Mouse (Mus musculus) left cerebral cortex, postnatal 4 days (tissue): Measurements from ENCODE around the gene Adh5. TPM values are rescaled to one million over a fixed set of nuclear protein-coding genes. Genes with fewer than 3 reads are reported as not detected.
"Not testable (repeated sequence)": the region's sequence is repeated elsewhere in the genome, so short reads cannot be mapped to it uniquely, and the experiment has no call there.

Experiments
- DNase-seq: peaks from one replicate; pipeline ENCODE4 v3.0.0-alpha.2; 2022
- intact Hi-C: fragments of 180-260 bp; cut with DNase I; formaldehyde crosslinking; loops from one replicate; pipeline ENCODE4 v1.15.1; 2025
- total RNA-seq, 2 experiments: library from RNA; stranded (reverse); gene quantifications; 2 replicates each; pipeline ENCODE4 v1.2.3; 2021

The Adh5 gene
- total RNA-seq, 2 experiments from 2014 or later = 120 to 122 TPM

DNA sequence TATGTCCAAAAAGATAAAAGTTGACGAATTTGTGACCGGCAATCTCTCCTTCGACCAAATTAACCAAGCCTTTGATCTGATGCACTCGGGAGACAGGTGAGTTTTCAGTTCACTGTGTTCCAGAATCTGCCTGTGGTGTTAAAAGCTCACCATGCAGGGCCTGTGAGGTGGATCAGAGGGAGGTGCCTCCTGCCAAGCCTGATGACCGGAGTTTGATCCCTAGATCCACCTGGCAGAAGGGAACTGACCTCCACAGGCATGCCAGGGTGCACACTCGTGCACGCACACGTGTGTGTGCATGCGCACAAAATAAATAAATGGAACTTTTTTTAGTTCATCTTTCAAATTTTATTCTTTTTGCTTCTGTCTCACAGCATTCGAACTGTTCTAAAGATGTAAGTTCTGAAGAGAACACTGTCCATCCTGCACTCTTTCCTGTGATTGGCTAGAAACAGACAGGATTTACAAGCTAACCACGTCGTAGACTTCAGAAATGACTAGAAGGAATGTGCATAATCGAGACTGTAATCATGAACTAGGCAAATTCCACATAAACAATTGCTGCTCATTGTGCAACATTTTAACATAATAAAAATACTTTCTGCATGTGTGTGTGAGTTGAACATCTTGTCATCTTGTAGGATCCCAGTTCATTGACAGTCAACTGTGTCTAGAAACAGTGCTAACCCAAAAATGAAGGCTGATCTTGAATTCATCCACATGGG, 12.0 kb downstream of the Adh5 start:
- no peak for DNase-seq
- intact Hi-C loops = no loop called here

DNA sequence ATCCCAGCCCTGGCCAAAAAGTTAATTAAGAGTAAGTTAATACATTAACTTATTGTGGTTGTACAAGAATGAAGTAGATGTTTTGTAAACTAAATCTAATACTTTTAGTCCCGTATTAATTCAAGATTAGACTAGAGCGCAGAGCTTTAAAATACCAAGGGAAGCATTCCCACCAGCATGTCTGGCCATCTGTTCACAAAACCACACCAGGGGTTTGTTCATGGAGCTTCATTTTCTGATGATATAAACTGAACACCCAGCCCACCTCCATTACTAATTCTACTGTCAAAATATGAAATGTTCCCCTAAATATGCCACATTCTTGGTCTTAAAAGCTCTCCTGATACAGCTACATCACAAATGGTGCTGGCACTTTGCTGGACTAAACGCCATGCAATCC, 15.5 kb downstream of the Adh5 start:
- DNase-seq = no peak
- intact Hi-C loops = no loop called here

DNA sequence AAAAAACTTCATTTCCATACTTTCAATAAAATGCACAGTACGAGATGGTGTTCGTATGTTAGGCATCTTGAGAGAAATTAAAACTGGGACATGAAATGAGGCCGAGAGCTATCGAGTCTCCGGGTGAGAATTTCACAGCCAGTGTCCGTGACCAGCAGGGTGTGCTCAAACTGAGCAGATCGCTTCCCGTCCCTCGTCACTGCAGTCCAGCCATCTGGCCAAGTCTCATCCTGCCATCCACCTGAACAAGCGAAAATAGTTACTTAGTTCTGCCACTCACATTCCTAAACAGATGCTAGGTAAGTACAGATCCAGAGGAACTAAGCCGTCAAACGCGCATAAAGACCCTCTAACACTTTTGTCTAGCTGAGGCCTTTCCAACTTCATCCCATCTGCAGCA, 17.4 kb downstream of the Adh5 start:
- intact Hi-C loops = loop anchor here (10.0 kb wide), 1 partner anchor 735 kb away; no protein-coding TSS in a partner anchor
- peak; percentile 24 for DNase-seq

DNA sequence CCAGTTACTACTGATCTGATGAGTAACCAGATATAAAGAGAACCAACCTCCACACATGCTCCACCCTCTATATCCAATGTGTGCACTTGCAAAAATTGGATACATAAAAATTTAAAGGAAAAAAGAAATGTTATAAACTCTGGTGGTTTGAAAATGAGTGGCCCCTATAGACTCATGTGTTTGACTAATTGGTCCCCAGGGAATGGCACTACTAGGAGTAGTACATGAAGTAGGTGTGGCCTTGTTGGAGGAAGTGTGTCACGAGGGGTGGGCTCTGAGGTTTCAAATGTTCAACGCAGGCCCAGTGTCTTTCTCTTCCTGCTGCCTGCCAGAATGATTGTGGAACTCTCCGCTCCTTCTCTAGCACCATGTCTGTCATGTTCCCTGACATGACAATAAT, 18.9 kb downstream of the Adh5 start:
- intact Hi-C loops = loop anchor here (10.0 kb wide), 1 partner anchor 733 kb away; no protein-coding TSS in a partner anchor

DNA sequence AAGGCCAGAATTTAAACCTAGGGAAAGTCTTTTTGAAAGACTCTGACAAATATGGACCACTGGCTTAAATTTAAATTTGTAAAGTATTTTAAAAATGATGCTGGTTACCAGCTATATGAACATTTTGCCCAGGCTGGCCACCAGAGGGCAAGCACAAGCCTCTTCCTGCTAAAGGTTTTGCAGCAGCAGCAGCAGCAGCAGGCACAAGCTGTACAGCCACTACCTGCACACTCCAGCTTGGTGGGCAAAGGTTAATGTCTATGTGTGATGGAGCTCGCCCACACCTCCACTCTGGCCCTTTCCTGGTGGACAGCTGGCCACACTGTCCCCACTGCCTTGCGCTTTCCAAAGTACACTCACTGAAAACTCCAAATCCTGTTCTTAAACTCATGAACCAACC, 20.2 kb downstream of the Adh5 start:
- intact Hi-C loops = loop anchor here (10.0 kb wide), 1 partner anchor 732 kb away; no protein-coding TSS in a partner anchor
- DNase-seq = peak; percentile 29

More for the DNA sequence above, 18.9 kb downstream of the Adh5 start:
- no peak for DNase-seq

DNA sequence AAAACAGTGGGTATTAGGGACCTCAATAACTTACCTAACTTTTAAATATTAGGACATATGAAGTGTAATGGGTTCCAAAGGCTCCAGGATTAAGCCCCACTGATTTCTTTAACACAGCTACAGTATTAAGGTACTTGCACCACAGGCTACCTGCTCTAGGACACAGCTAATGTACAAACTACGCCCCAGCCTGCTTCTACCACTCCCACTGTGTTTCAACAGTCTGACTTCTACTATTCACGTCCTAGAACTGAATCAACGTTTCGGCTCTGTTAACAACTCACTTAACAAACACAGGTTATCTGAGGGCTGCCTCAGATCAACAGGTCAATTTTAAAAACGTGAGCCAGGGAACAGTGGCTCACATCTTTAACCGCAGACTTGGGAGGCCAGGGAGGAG, 20.9 kb downstream of the Adh5 start:
- no peak for DNase-seq
- intact Hi-C loops = loop anchor here (10.0 kb wide), 1 partner anchor 731 kb away; no protein-coding TSS in a partner anchor

DNA sequence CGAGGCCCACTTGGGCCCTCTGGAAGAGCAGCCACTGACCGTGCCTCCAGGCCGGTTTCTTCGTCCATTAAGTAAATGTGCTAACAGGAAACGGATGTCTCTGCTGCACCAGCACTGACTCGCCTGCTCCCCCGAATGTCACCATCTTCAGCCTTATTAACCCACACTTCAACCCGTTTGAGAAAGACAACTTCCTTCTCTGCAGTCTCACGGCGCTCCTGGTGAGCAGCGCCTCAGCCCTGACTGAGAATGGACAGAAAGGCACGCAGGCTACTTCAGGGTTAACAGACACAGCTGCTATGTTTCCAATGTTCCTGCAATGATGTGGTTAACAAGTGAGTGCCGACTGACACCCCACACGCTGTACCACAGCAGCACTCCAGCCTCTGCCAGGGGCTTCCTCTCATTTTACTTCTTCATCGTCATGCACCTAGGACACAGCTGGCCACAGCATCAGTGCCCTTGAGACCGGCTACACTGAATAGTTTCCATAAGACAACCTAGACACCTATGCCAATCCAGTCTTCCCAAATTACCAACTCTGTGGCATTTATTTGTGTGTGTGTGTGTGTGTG, 21.8 kb downstream of the Adh5 start:
- no peak for DNase-seq
- intact Hi-C loops = loop anchor here (10.0 kb wide), 1 partner anchor 730 kb away; no protein-coding TSS in a partner anchor

DNA sequence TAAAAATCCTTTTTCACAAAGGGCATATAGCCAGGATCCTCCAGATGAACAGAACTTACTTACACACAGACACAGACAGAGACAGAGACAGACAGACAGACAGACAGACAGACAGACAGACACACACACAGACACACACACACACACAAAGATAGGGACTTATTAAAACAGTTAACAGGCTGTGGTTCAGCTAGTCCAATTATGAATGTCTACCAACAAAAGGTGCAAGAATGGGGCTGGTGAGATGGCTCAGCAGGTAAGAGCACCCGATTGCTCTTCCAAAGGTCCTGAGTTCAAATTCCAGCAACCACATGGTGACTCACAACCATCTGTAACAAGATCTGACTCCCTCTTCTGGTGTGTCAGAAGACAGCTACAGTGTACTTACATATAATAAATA, 23.8 kb downstream of the Adh5 start:
- DNase-seq = not testable (repeated sequence)
- intact Hi-C loops = loop anchor here (10.0 kb wide), 1 partner anchor 728 kb away; no protein-coding TSS in a partner anchor

DNA sequence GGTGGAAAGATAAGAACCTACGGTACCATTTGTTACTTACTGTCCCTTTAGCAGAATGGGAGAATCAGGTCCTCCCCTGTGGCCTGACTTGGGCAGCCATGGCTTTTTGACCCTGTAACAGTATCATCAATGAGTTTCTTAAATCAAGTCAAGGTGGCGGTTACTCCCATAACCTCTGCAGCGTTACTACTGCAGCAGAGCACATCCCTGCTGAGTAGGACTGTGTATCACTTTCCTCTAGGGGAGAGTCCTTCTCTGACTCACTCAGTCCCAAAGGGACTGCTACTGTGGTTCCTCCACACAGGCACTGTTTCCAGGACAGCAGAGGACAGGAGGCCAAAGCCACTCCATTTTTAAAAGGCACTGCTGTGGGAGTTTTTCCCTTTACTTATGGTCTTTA, 28.2 kb downstream of the Adh5 start:
- DNase-seq = no peak
- intact Hi-C loops = no loop called here

DNA sequence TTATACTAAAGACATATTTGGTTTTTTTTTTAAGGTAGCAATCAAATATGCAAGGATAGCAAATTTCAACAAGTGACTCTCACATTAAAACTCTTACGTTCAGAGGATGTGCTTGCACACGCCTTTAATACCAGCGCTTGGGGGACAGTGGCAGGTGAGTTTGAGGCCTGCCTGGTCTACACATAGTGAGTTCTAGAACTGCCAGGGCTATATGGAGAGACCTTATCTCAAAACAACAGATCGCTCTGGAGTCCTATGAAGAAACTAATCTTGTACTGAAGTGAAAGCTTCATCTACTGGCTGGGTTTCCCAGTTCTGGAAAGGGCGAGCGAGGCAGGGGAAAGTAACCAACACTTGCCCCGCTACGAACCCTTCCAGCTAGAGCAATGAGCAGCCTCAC, 36.6 kb downstream of the Adh5 start:
- DNase-seq = no peak
- intact Hi-C loops = no loop called here

DNA sequence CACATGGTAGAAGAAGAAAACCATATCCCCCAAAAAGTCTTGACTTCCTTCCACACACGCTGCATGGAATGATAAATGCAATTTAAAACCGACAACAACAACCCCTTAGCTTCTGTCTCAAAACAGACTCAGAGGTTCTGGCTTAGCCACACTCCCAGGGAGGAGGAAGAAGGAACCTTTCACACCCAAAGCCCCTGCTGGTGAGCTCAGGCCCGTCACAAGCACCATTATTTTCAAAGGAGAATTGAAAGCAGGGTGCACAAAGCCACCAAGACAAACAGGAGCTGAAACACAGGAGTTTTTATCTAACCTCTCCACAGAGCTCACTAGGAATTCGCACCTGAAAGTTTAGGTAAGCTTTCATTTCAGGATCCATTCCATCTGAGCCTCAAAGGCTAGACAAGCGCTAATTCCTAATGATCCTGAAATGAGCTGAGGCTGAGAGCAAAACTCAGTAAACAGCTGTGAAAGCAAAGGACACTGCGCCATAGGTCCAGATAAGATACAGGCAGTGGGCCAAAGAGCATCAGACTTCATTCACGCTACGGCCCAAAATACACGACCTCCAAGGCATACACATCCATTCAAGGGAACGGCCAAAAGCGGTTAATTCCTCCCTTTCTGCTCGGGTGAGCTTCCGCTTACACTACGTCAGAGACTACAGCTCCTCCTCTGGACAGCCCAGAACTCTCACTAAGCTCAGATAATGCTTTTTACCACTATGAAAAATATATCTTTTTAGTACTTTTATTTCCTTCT, 38.8 kb downstream of the Adh5 start:
- no peak for DNase-seq
- intact Hi-C loops = loop anchor here (10.0 kb wide), 1 partner anchor 263 kb away; the partner anchor contains the start of gene Tspan5

DNA sequence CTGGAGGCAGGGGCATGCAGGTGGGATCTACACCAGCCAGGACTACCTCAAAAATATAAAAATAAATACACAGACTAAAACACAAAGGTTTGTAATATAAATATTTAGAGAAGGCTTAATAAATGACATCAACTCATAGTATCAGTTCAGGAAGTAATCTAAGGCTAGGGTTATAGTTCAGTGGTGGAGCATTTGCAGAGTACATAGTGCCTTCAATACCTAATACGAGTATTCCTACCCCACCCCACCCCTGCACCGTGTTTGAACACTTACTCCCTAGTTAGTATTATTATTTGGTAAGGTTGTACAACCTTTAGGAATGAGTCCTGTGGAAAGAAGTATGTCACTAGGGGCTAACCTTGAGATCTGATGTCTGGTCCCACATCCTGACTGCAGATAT, 40.3 kb downstream of the Adh5 start:
- intact Hi-C loops = loop anchor here (10.0 kb wide), 1 partner anchor 262 kb away; the partner anchor contains the start of gene Tspan5

DNA sequence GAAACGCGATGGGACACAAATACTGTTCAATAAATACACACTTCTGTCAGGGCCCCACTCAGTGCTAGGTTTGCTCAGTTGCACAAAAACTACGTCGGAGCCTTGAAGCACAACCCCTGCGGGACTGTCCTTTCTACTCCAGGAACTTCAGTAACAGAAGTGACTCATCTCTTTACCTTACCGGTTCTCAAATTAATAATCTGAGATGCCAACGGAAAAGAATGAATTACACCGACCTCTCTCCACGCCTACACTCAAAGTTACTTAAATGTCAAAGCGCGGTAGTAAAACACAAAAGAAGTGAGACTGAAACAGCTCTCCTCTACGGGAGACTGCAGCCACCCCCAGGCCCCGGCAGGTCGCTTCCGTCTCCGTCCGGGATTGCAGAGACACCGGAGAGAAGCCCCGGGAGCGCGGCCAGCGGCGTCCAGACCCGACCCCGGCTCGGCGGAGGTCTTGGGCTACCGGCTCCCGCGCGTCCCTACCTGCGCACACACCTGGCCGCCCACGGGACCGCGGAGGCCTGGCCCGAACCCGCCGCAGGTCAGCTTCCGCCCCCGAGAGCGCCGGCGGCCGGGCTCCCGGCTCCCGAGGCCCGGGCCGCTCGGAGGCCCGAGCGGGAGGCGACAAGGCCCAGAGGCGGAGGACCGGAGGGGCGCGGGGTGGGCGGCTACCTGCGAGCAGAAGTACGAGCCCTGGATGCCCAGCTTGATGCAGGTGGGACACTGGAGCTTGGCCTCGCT, 45.9 kb downstream of the Adh5 start:
- DNase-seq = peak; percentile 43
- intact Hi-C loops = loop anchor here (10.0 kb wide), 1 partner anchor 256 kb away; the partner anchor contains the start of gene Tspan5

More for the DNA sequence above, 40.3 kb downstream of the Adh5 start:
- DNase-seq = no peak

DNA sequence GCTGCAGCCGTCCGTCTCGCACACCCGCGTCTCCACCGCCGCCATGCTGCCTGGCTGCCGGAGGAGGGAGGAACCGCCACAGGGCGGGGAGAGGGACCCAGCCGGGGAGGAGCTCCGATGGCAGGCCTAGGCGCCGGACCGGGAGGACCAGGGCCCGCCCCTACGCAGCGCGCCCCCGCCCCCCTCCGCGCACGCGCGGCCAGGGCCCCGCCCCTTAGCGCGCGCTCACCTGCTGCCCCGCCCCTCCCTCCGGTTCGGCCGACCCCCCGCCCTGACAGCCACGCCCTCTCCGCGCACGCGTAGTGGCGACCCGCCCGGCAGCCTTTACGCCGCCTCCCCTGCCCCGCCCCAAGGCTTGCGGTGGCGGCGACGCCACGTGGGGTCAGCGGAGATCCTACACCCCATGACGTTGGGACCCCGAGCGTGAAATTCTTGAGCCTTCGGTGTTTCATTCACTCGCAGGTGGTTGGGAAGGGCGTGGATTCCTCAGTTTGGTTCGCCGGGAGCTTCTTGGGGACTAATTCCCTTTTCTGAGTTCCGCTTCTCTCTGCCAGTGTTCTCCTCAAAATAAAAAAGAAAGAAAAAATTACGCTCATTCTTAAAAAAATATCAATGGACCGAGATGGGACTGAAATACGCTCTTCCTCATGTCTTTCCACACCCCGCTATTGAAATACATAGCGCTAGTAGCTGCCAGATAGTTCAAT, 46.6 kb downstream of the Adh5 start, which contains the start of gene Metap1:
Gene Metap1, minus strand, starts transcription at position 189 of the 707 bp plus-strand sequence.
- DNase-seq = peak; percentile 97
- intact Hi-C loops = loop anchor here (10.0 kb wide), 1 partner anchor 255 kb away; the partner anchor contains the start of gene Tspan5

DNA sequence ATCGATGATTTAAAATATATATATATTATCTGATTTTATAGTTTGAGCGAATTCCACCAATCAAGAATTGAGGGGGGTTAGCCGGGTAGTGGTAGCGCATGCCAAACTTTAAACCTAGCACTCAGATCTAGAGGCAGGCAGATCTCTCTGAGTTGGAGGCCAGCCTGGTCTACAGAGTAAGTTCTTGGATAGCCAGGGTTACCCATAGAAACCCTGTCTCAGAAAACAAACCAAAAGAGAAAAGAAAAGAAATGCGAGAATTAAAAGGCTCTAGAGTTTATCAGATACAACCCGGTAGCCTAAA, 47.1 kb downstream of the Adh5 start:
- no peak for DNase-seq
- intact Hi-C loops = no loop called here

DNA sequence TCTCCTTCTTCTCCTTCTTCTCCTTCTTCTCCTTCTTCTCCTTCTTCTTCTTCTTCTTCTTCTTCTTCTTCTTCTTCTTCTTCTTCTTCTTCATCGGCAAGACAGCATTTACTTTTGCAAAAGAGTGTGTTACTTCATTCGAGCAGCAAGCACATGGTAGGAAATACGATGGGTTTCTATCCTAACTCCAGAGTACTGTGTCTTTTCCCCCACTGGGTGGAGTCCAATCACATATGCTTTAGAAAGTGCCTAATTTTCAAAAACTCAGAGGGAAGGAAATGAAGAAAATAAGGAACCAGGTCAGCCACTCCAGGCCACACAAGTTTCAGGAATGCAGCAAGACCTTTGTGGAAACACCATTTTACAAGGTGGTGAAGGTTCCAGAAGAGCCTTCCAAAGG, 50.8 kb downstream of the Adh5 start:
- intact Hi-C loops = no loop called here
- DNase-seq = no peak

DNA sequence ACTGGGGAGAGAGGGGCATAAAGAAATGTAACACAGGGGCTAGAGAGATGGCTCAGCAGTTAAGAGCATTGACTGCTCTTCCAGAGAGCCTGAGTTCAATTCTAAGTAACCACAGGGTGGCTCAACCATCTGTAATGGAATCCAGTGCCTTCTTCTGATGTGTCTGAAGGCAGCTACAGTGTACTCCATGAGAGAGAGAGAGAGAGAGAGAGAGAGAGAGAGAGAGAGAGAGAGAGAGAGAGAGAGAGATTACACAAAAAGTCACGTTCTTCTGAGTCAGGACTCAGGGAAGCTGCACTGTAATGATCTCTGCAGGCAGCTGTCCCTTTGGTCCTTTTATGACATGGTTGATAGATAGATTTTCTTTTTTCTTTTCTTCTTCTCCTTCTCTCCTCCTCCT, 51.7 kb downstream of the Adh5 start:
- intact Hi-C loops = no loop called here

DNA sequence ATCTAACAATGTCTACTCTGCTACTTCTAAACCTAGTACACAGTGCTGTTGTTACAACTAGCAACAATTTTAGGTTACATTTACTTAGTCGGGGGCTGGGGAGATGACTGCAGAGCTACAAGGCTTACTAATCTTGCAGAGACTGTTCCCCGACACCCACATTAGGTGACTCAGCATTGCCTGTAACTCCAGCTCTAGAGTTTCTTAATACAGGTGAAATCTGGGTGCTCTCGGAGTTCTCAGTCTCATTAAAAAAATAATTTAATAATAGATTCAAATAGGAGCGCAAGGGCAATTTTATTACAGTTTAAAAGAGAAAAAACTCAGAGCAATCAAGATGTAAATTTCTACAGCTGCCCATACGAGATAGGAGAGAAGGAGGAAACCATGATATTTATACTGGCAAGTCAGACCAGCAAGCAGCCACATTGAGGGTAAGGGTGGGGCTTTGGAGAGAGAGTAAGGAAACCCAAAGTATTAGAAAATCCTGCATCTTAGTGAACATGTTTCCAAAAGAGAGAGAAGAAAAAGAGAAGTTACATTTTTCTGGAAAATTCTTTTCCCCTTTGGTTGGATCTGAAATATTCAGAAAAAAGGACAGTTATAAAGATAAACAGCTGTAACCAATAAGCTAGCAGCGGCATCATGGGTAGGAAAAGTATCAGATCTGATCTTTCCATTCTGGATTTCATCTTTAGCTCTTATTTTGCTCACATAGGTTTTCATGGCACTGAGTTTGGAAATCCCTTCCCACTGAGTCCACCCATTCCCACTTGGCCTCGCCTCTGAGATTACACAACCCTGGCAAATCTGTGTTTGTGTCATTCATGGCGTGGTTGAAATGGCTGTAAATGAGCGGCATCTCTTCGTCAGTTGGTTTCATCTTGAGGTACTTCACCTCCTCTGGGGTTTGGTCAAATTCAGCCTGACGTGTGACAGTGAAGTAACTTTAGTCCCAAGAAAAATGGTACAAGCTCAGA, 52.6 kb downstream of the Adh5 start:
- DNase-seq = no peak
- intact Hi-C loops = no loop called here

More for the DNA sequence above, 51.7 kb downstream of the Adh5 start:
- no peak for DNase-seq

DNA sequence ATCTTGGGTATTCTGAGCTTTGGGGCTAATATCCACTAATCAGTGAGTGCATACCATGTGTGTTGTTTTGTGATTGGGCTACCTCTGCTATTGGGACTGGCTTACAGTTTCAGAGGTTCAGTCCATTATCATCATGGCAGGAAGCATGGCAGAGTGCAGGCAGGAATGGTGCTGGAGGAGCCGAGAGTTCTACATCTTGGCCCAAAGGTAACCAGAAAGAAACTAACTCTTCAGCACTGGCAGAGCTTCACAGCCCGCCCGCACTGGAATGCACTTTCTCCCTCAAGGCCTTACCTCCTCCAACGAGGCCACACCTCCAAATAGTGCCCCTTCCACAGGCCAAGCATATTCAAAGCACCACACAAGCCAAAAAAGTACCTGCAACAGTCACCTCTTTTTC, 55.8 kb downstream of the Adh5 start:
- no peak for DNase-seq
- intact Hi-C loops = no loop called here
